Mouse (Mus musculus) heart, adult 8-10 months (tissue): ENCODE results near the gene Edc4. TPM values are rescaled to one million over a fixed set of nuclear protein-coding genes. Genes with fewer than 3 reads are reported as not detected.
"Not testable (repeated sequence)": the region's sequence is repeated elsewhere in the genome, so short reads cannot be mapped to it uniquely, and the experiment has no call there.

Source experiments
- DNase-seq: peaks from one replicate; pipeline ENCODE4 v3.0.0; 2022; ENCODE audit warnings: low spot score
- total RNA-seq, 4 experiments: library from RNA; stranded (reverse); gene quantifications; 2 replicates each; pipeline ENCODE4 v1.2.4; 2022

The Edc4 gene
- total RNA-seq = 10 to 100 TPM; 23.6 to 25.6 (median 24.2) TPM

DNA sequence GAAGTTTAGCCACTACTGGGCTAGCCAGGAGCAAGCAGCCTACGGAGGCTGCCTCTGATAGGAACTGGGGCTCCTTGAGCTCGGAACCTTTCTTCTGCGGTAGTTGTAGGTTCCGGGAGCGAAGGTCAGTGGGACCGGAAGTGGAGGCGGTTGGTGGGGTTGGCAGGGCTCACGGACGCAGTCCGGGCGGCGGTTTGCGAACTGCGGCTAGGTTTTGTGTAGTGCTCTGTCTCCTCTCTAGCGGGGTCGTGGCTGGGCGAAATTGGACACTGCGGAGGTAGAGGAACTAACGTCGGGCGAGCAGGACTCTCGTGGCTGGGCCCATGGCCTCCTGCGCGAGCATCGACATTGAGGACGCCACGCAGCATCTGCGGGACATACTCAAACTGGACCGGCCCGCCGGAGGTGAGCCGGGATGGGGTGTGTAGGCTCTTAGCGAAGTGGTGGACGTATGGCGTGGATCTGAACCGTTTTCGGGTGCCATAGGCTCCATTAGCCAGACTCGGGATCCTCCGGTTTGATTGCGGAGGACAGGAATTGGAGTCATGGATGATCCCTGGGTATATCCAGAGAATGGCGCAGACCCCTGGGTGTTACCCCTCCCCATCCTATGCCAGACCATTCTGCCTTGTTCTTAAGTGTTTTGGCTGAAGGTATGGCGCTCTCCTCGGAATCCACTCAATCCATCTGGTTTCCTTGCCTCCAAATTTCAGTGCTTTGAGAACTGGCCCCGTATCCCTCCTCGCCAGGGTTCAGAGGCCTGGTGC, at the start of gene Edc4:
TSS of gene Edc4 (plus strand) at position 128 of the 767 bp plus-strand sequence.
- DNase-seq = peak; percentile 87

DNA sequence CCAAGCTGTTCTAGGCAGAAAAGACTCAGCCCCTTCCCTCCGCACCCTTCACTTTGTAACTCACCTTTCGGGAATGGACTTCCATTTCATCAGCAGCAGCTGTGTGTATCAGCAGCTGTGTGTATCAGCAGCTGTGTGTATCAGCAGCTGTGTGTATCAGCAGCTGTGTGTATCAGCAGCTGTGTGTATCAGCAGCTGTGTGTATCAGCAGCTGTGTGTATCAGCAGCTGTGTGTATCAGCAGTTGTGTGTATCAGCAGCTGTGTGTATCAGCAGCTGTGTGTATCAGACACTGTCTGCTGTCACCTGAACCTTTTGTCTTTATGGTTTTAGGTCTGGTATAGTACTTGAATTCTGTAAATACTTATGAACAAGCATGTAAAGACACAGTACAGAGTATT, 46.9 kb upstream of the Edc4 start:
- DNase-seq = not testable (repeated sequence)

DNA sequence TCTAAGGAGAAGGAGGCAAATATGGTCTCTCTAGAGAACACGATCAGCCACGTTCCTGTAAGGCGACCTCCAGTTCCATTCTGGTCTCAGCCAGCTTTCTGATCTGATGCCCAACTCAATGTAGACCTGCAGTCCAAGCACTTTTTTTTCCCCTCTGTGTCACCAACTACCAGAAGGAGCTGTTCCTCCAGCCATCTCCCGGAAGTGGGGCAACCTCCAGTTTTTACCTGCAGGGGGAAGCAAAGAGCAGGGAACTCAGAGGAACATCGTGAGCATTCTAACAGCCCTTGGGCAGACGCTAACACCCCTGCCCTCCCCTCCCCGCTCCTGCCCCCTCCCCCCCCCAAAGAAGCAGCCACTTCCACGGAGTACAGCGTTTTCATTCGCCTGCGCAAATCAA, 45.4 kb upstream of the Edc4 start:
- peak; percentile 78 for DNase-seq

DNA sequence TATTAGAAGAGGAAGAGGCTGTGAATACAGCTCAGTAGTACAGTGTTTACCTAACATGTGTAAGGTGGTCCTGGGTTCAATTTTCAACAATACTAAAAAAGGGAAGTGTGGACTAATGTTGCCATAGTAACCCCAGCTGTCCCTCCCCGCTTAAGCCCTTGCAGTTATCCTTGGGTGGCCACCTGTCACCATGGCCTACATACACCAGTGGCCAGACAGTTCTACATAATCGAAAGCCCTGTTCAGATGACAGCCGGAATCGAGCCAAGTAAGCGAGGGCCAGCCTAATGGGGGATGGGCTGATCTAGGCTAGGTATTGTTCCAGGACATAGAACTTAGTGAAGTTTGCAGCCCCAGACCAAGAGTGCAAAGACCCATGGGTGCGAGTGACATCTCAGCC, 43.7 kb upstream of the Edc4 start:
- no peak for DNase-seq

- DNase-seq = no peak
Measured at GRCm38 (mm10) chr8:105839209-105839608, 41.5 kb upstream of the Edc4 start.

DNA sequence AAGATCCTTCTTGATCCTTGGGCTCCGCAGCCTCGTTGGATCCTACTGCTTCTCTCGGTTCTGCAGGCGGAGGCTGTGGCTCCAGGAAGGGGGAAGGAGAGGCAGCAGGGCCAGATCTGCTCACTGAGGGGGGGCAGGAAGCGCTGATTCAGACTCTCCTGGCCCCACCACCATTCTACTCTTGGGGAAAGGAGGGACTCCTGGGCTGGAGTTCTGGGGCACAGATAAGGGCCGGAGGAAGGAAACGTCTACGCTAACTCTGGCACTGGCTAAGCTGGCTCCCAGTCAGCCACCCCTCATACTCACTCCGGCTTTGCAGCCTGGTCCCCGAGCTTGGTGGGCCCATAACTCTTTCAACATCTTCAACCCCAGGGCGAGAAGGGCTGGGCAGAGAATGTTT, 34.0 kb upstream of the Edc4 start:
- DNase-seq = no peak

DNA sequence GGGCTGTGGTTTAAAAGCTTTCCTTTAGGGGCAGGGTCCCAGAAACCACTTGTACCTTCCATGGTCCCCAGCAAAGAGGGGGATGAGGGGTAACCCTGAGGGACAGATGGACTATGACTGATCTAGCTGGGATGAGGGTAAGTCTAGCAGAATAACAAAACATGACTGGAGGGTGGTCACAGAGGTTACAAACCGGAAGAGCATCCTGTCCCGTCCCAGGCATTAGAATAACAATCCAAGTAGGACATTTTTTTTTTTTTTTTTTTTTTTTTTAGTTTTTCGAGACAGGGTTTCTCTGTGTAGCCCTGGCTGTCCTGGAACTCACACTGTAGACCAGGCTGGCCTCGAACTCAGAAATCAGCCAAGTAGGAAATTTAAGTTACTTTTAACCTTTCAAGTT, 30.7 kb upstream of the Edc4 start:
- no peak for DNase-seq

- DNase-seq = no peak
Measured at GRCm38 (mm10) chr8:105850611-105851010, 30.1 kb upstream of the Edc4 start.

DNA sequence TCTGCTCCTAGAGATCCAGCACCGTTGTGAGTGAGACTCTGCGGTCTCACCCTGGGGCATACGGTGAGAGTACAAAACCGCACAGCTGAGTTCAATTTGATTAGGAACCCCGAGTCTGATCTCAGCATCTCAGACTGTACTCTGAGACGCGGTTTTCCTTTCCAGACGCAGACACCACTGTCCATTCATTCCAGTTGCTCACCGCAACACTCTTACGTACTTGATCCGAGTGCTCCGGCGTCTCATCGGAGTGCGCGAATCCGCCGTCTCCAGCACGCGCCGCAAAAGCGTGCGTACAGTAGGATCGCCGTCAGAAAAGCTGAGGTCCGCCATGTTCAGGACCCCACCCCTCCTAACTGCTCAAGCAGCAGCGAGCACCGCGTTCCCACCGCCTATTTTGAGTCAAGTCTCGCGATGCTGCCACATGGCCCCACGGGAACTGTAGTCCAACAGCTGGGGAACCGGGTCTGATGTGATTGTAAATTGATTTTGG, 29.0 kb upstream of the Edc4 start:
- DNase-seq = peak; percentile 91

GRCm38 (mm10) chr8:105852146-105852729, 28.4 kb upstream of the Edc4 start:
- DNase-seq = no peak

DNA sequence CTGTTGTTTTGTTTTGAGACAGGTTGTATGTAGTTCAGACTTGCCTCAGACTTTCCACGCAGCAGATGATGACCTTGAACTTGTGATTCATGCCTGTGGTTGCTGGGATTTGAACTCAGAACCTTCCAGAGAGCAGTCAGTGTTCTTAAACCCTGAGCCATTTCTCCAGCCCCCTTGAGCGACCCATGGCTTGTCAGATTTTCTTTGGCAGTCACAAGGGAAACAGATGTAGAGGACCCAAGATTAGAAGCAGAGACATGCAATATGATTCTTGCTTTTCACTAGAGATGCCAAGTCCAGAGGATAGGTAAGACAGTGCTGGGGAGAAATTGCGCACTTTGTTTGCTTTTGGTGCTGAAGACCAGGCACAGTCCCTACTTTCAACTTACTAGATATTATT, 27.5 kb upstream of the Edc4 start, which contains the start of gene Cenpt:
TSS of gene Cenpt (minus strand) at position 101 of the 400 bp plus-strand sequence.
- no peak for DNase-seq

DNA sequence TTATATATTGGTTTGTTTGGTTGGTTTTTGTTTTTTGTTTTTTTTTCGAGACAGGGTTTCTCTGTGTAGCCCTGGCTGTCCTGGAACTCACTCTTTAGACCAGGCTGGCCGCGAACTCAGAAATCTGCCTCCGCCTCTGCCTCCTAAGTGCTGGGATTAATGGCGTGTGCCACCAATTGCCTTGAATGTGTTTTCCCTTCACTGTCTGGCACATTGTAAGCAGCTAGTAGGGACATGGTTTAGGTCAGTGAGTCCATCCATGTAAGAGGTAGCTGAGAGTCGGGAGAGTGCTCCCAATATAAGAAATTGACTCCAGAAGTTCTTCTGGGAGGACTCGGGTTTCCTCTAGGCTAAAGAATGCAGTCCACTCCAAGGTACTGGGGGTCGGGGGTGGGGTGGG, 26.4 kb upstream of the Edc4 start:
- DNase-seq = no peak

DNA sequence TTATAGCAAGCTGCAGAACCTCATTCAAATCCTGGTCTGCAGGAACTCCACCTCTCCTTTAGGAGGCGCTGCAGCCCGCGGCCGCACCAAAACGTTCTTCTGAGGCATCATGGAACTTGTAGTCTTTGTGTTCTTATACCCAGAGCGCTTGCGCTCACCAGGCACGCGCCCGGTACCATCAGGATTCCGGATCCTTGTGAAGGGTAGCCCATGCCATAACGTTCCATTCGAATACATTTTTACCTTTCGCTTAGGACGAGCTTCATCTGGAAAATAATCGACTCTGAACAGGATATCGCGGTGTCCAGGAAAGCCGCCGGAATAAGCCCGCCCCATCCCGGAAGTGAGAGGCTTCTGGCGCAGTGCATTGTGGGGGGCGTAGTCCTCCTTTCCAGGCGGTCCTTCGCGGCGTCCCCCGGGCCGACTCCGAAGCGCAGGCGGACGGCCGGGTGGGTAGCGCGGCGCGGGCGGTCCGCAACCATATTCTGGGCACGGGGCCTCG, 25.9 kb upstream of the Edc4 start, which contains the start of gene Thap11:
TSS of gene Thap11 (plus strand) at position 418 of the 502 bp plus-strand sequence.
- DNase-seq = peak; percentile 91

DNA sequence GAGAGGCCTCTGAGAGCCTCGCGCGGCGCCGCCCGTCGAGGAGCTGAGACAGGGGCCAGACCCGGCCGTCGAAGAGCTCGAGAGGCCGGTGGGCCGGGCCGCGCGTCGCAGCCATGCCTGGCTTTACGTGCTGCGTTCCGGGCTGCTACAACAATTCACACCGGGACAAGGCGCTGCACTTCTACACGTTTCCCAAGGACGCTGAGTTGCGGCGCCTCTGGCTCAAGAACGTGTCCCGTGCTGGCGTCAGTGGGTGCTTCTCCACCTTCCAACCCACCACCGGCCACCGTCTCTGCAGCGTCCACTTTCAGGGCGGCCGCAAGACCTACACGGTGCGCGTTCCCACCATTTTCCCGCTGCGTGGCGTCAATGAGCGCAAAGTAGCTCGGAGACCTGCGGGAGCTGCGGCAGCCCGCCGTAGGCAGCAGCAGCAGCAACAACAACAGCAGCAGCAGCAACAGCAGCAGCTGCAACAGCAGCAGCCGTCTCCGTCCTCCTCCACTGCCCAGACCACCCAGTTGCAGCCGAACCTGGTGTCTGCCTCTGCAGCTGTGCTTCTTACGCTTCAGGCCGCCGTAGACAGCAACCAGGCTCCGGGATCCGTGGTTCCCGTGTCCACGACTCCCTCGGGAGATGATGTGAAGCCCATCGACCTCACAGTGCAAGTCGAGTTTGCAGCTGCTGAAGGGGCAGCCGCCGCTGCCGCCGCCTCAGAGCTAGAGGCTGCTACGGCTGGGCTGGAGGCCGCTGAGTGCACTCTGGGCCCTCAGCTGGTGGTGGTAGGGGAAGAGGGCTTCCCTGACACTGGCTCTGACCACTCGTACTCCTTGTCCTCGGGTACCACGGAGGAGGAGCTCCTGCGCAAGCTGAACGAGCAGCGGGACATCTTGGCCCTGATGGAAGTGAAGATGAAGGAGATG, 25.2 kb upstream of the Edc4 start:
- no peak for DNase-seq

- DNase-seq = no peak
Measured at GRCm38 (mm10) chr8:105856168-105856835, 24.4 kb upstream of the Edc4 start.

- no peak for DNase-seq
Measured at GRCm38 (mm10) chr8:105858495-105858894, 22.2 kb upstream of the Edc4 start.

GRCm38 (mm10) chr8:105859314-105859713, 21.4 kb upstream of the Edc4 start:
- DNase-seq = no peak

GRCm38 (mm10) chr8:105860143-105860981, 20.3 kb upstream of the Edc4 start, which contains the start of gene Nutf2:
Gene Nutf2, plus strand, starts transcription at chr8:105860580.
- DNase-seq = peak; percentile 98

- no peak for DNase-seq
Measured at GRCm38 (mm10) chr8:105861951-105862350, 18.7 kb upstream of the Edc4 start.

DNA sequence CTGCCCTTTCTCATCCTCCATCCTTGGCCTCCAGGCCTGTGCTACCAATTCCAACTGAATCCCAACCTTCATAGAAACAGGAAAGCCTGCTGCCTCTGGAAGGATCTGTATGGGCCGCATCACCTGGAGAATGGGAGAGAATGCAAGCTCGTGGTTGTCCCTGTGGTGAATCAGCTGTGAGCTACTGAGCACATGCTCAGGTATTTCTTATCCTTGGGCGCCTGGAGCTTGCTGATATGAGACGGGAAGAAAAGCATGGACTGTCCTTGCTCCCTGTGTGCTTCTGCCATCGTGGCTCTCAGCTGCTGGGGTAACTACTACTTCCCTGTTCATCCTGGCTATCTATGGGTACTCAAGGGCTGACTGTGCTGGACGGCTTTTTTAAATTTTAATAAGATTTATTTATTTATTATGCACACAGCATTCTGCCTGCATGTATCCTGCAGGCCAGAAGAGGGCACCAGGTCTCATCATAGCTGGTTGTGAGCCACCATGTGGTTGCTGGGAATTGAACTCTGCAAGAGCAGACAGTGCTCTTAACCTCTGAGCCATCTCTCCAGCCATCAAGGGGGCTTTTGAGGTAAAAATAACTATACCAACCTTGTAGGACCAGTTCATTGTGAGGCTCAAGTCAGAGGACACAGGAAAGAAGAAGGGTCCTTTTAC, 14.2 kb upstream of the Edc4 start:
- DNase-seq = no peak
